Mouse (Mus musculus) forebrain, embryonic 10.5 days (tissue): Measurements from ENCODE around the gene Mlst8. TPM values are rescaled to one million over a fixed set of nuclear protein-coding genes. Genes with fewer than 3 reads are reported as not detected.
"Not testable (repeated sequence)": the region's sequence is repeated elsewhere in the genome, so short reads cannot be mapped to it uniquely, and the experiment has no call there.

ENCODE experiments used
- DNase-seq: peaks from one replicate; pipeline ENCODE4 v3.0.0-alpha.2; 2017; ENCODE audit warnings: low spot score; ENCODE audit errors: extremely low spot score
- H3K27ac ChIP-seq: fragments of 300-500 bp; sonication (generic); 2 replicates; pipeline ENCODE4 v1.5.1; 2016; ENCODE audit warnings: mild to moderate bottlenecking
- H3K27me3 ChIP-seq: fragments of 300-500 bp; sonication (generic); 2 replicates; pipeline ENCODE4 v1.6.1; 2016; ENCODE audit warnings: mild to moderate bottlenecking; ENCODE audit not compliant: poor library complexity, severe bottlenecking
- H3K36me3 ChIP-seq: fragments of 300-500 bp; sonication (generic); replicated peaks from 2 replicates; pipeline ENCODE4 v1.6.1; 2016; ENCODE audit warnings: mild to moderate bottlenecking, moderate library complexity
- H3K4me1 ChIP-seq: fragments of 300-500 bp; sonication (generic); 2 replicates; pipeline ENCODE4 v1.6.1; 2016
- H3K4me3 ChIP-seq: fragments of 300-500 bp; sonication (generic); 2 replicates; pipeline ENCODE4 v1.5.1; 2016; ENCODE audit warnings: mild to moderate bottlenecking, moderate library complexity
- H3K9me3 ChIP-seq: fragments of 300-500 bp; sonication (generic); 2 replicates; pipeline ENCODE4 v1.6.1; 2016; ENCODE audit warnings: mild to moderate bottlenecking, moderate library complexity
- WGBS: fragments of 180-500 bp; shearing (Covaris S2); methylation state at CpG from one replicate; pipeline ENCODE4 v1.1.7; 2016; 5-methylcytosine and 5-hydroxymethylcytosine counted together
- polyA plus RNA-seq: library from polyadenylated mRNA; unstranded; fragments of >200 nt; fragmentation: Nextera tagmentation; extraction: Ambion mirVana; gene quantifications from 2 replicates; pipeline ENCODE4 v1.2.1, GENCODE M21; 2016

Mlst8 gene
- polyA plus RNA-seq, 1 experiment from 2014 or later = 40.0 TPM

DNA sequence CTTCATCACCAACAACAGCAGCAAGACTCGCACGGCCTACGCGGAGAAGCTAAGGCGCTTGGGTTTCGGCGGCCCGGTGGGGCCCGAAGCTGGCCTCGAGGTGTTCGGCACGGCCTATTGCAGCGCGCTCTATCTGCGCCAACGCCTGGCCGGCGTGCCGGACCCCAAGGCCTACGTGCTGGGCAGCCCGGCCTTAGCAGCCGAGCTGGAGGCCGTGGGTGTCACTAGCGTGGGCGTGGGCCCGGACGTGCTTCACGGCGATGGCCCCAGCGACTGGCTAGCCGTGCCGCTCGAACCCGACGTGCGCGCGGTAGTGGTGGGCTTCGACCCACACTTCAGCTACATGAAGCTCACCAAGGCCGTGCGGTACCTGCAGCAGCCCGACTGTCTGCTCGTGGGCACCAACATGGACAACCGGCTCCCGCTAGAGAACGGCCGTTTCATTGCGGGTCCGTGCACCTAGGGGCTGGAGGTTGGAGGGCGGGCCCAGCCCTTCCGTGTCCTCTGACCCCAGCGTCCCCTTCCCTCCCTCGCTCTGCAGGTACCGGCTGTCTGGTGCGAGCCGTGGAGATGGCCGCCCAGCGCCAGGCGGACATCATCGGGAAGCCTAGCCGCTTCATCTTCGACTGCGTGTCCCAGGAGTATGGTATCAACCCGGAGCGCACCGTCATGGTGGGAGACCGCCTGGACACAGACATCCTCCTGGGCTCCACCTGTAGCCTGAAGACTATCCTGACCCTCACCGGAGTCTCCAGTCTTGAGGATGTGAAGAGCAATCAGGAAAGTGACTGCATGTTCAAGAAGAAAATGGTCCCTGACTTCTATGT, 8.0 kb downstream of the Mlst8 start:
- H3K36me3 ChIP-seq = peaks cover 42% of the 10 kb centered on the region
- no peaks in the 10 kb centered on the region for H3K9me3 ChIP-seq
- WGBS = under 1% methylated on average over 68 of the region's 68 CpGs
- peak overlapping the region; percentile 93 for H3K27ac ChIP-seq
- H3K4me3 ChIP-seq = peak overlapping the region; percentile 95
- DNase-seq = peak; percentile 32
- no peaks in the 10 kb centered on the region for H3K27me3 ChIP-seq
- H3K4me1 ChIP-seq = peaks cover 47% of the 10 kb centered on the region

DNA sequence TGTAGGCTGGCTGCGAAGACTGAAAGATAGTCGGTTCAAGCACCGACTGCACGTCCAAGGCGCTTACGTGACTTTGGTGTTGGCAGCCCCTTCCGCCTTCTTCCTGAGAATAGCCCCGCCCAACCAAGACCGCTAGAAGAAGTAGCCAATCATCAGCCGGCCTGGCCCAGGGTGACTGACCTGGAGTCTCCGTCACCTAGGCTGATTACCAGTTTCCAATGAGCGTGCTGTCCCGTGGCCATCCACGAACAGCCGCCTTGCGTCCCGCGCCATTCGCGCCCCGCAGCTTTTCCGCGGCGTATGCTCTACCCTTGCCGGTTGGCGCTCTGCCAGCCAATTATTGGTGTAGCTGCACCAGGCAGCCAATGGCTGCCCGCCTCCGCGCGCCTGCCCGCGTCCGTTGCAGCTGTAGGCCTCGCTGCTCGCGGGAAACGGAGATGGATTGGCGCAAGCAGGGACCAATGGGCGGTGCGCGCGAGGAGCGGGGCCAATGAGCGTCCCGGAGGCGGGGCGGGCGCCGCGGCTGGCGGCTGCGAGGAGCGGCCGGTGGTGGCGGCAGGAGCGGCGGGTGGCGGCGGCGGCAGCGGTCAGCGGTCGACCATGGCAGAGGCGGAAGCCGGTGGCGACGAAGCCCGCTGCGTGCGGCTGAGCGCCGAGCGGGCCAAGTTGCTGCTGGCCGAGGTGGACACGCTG, 8.8 kb downstream of the Mlst8 start, which contains the start of the genes E4f1 and Pgp:
E4f1 (minus strand) TSS at position 404 of the 693 bp plus-strand sequence.
Pgp (plus strand) TSS at position 483 of the 693 bp plus-strand sequence.
- under 1% methylated on average over 75 of the region's 75 CpGs for WGBS
- Histone ChIP-seq H3K9me3 (no peaks in the 10 kb centered on the region), H3K4me3 (peak within 1 kb of the TSS; percentile 95), H3K27ac (peak within 1 kb of the TSS; percentile 93), H3K27me3 (no peaks in the 10 kb centered on the region), H3K36me3 (peaks cover 34% of the 10 kb centered on the region), H3K4me1 (peaks cover 47% of the 10 kb centered on the region)
- DNase-seq = peak; percentile 98

DNA sequence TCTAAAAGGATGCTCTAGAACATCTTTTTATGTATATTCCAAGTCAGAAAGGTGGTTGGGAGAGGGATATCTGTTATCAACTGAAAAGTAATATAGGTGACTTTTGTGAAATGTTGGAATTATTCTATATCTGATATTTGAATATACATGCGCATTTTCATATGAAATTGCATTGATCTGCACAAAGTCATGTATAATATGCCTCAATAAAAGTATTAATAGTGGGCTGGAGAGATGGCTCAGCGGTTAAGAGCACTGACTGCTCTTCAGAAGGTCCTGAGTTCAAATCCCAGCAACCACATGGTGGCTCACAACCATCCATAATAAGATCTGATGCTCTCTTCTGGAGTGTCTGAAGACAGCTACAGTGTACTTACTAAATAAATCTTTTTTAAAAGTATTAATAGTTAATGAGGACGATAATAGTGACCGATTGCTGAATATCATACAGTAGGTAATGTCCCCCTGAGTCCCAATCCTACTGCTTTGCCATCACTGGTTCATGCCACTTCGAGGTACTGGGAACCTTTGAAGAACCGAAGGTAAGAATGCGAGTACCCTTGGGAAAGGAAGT, 9.5 kb downstream of the Mlst8 start:
- no peak for DNase-seq
- 16% methylated on average over 7 of the region's 7 CpGs for WGBS
- peak overlapping the region; percentile 93 for H3K27ac ChIP-seq
- peaks cover 41% of the 10 kb centered on the region for H3K4me1 ChIP-seq
- H3K9me3 ChIP-seq = no peaks in the 10 kb centered on the region
- no peaks in the 10 kb centered on the region for H3K27me3 ChIP-seq
- peak overlapping the region; percentile 95 for H3K4me3 ChIP-seq
- peaks cover 27% of the 10 kb centered on the region for H3K36me3 ChIP-seq

DNA sequence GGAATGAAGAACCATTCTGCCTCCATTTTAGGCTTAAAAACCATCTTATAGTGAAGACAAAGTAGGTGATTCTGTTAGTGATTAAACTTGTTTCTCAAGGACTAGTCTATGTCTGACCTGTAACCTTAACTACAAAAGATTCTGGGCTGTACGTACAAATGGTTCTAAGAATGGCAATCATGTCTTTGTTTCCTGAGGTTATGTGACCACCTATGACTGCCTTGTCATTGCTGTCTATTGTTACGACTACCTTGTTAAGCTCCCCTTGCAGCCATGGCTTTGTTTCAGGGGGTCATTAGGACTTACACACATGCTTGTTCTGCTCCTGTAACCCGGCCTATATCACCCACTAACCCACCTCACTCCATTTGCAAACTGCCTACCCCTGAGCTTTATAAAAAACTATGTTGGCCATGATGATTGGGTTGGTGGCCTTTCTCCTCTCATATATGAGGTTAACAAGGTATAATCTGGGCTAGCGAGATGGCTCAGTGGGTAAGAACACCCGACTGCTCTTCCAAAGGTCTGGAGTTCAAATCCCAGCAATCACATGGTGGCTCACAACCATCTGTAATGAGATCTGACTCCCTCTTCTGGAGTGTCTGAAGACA, 10.1 kb downstream of the Mlst8 start:
- Histone ChIP-seq H3K4me1 (peaks cover 34% of the 10 kb centered on the region), H3K27me3 (no peaks in the 10 kb centered on the region), H3K9me3 (no peaks in the 10 kb centered on the region), H3K36me3 (peaks cover 21% of the 10 kb centered on the region), H3K4me3 (no peak overlapping the region), H3K27ac (no peak overlapping the region)
- DNase-seq = no peak
- 88% methylated on average over 5 of the region's 5 CpGs for WGBS

DNA sequence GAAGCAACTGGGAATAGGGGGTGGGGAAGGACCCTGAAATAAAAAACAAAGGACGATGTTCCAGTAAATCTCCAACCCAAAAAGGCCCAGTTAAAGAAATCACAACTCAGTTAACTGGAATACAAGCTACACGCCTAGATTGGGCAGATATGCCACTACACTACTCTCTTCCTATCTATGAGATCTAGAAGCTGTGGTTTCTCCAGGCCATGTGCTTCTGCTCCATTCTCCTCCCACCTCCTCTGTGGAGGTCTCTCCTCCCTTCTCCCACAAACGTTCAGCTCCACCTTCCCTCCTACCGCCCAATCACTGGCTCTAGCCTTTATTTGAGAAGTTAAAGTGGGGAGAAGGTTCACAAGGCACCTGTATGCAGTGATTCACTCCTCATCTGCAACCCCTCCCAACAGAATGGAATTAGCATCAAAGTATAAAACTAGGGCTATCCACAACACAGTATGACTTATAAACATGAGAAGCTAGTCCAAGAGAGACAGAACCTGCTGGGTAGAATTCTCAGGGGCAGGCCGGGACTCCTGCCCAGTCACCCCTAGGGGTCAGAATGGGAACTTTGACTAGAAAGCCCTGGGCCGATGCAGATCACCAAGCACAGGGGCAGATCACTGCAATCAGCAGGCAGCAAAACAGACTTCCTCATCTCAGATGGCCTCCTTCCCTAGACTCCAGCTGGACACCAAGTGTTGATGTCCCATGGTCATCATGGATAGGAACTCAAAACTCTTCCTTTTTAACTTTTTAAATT, 15.3 kb downstream of the Mlst8 start:
- no peaks in the 10 kb centered on the region for H3K9me3 ChIP-seq
- no peak overlapping the region for H3K27ac ChIP-seq
- no peaks in the 10 kb centered on the region for H3K36me3 ChIP-seq
- H3K27me3 ChIP-seq = no peaks in the 10 kb centered on the region
- no peak overlapping the region for H3K4me3 ChIP-seq
- DNase-seq = no peak
- 64% methylated on average over 6 of the region's 6 CpGs for WGBS
- no peaks in the 10 kb centered on the region for H3K4me1 ChIP-seq

DNA sequence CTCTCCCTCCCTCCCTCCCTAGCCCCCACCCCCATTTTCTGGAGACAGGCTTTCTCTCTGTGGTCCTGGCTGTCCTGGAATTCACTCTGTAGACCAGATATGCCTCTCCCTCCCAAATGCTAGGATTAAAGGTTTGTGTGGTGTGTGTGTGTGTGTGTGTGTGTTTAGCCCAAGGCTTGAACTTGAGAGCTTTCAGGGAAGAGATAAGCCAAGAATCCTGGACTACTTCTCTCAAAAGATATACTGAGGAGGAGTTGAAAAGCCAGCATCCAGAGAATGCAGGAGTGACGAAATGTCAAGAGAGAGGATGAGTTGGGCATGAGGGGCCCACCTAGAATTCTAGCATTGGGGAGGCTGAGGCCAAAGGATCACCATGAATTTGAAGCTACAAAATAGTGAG, 15.9 kb downstream of the Mlst8 start:
- 86% methylated on average over 1 of the region's 1 CpGs for WGBS

DNA sequence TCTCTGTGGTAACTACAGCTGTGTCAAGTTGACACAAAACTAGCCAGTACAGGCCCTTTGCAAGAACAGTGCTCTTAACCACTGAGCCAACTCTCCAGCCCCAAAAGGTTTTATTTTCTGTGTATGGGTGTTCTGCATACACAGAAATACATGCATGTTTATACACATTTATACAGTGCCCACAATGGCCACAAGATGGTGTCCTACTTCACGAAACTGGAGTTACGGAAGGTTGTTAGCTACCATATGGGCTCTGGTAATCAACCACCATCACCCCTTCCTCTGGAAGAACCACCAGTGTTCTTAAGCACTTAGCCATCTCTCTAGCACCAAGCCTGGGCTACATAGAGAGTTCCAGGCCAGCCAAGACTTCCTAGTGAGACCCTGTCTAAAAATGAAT, 17.3 kb downstream of the Mlst8 start:
- H3K36me3 ChIP-seq = no peaks in the 10 kb centered on the region
- no peaks in the 10 kb centered on the region for H3K4me1 ChIP-seq
- H3K27me3 ChIP-seq = no peaks in the 10 kb centered on the region
- no peak overlapping the region for H3K4me3 ChIP-seq
- no peak for DNase-seq
- H3K27ac ChIP-seq = no peak overlapping the region
- H3K9me3 ChIP-seq = no peaks in the 10 kb centered on the region
- WGBS = 76% methylated on average over 2 of the region's 2 CpGs

More for the DNA sequence above, 15.9 kb downstream of the Mlst8 start:
- no peak overlapping the region for H3K4me3 ChIP-seq
- no peak overlapping the region for H3K27ac ChIP-seq
- H3K4me1 ChIP-seq = no peaks in the 10 kb centered on the region
- DNase-seq = no peak
- no peaks in the 10 kb centered on the region for H3K9me3 ChIP-seq
- no peaks in the 10 kb centered on the region for H3K27me3 ChIP-seq
- H3K36me3 ChIP-seq = no peaks in the 10 kb centered on the region

DNA sequence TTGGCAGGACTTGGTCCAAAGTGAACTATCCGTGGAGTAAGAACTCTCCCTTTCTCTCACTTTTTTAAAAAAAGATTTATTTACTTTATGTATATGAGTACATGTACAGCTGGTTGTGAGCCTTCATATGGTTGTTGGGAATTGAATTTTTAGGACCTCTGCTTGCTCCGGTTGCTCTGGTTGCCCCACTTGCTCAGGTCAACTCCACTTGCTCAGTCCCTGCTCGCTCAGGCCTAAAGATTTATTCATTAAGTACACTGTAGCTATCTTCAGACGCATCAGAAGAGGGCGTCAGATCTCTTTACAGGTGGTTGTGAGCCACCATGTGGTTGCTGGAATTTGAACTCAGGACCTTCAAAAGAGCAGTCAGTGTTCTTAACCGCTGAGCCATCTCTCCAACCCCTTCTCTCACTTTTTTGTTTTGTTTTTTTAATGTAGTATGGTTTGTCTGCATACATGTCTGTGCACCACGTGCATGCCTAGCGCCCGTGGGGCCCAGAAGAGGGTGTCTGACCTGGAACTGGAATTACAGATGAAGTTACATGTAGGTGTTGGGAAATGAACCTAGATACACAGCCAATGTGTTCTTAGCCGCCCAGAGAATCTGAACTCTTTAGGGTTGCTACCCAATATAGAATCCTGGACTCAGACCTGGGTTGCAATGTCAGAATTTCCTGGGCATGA, 23.2 kb downstream of the Mlst8 start:
- not testable (repeated sequence) for H3K9me3 ChIP-seq, DNase-seq, H3K27me3 ChIP-seq
- WGBS = 51% methylated on average over 10 of the region's 10 CpGs
- Histone ChIP-seq H3K4me1 (peaks cover 22% of the 10 kb centered on the region), H3K36me3 (peaks cover 11% of the 10 kb centered on the region), H3K4me3 (peak overlapping the region; percentile 78), H3K27ac (peak overlapping the region; percentile 95)

DNA sequence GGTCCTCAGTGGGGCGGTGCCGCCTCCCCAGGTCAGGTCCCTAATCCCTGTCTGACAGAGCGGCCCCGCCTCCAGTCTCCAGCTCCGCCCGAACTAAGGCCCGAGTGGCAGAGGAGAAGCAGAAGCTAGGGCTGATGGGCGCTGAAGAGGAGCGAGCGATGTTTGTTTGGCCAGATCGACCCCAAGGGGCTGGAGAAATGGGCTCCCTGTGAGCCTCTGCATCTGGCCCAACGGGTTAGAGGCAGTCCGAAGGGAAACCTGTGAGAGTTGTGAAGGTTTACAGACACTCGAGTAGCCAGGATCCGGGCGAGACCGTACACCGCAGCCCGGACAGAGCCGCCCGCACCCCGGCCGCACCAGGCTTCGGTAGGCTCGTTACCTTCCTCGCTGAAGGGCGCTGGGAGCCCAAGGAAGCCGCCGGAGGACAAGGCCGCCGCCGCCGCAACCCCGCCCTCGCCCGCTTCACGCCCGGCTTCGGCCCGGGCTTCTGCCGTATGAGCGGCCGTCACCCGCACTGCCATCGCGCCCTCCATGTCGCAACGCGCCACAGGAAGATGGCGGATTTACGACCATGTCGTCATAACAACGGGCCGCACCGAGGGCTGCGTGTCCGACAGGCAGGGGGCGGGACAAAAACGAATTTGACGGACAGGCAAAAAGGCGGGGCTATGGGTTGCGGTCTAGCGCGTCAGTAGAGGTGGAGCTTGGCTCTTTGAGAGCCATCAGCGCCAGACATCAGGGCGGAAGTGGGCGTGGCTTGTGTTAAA, 23.9 kb downstream of the Mlst8 start:
- Histone ChIP-seq H3K4me1 (peaks cover 22% of the 10 kb centered on the region), H3K36me3 (peaks cover 19% of the 10 kb centered on the region), H3K4me3 (peak overlapping the region; percentile 78), H3K27me3 (no peaks in the 10 kb centered on the region), H3K9me3 (no peaks in the 10 kb centered on the region), H3K27ac (peak overlapping the region; percentile 95)
- DNase-seq = peak; percentile 100
- WGBS = 0% methylated on average over 67 of the region's 67 CpGs

DNA sequence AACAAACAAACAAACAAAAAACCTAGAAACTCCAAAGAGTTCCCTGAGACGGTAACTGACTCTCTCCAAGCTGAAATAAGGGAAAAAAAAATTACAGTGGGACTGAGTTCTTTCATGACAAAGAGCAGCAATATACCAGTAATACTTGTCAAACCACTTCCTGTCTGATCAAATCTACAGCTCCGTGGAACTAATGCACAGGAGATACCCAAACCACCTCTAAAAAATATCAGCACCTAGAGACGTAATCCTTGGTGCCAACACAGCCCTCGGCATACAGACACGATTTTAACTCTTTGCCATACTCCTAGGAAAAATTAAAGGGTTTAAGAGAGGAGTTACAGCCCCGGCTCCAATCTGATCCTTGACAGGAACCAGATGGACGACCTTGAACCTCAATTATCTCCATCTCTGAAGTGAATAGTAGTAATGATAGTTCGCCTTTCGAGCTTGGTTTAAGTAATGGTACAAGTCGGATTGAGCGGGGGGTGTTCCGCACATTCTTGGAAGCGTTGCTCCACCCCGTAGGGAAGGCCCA, 24.6 kb downstream of the Mlst8 start:
- Histone ChIP-seq H3K4me1 (peaks cover 22% of the 10 kb centered on the region), H3K27me3 (no peaks in the 10 kb centered on the region), H3K36me3 (peaks cover 25% of the 10 kb centered on the region), H3K9me3 (no peaks in the 10 kb centered on the region), H3K27ac (peak overlapping the region; percentile 95), H3K4me3 (peak overlapping the region; percentile 78)
- 14% methylated on average over 14 of the region's 14 CpGs for WGBS
- no peak for DNase-seq

DNA sequence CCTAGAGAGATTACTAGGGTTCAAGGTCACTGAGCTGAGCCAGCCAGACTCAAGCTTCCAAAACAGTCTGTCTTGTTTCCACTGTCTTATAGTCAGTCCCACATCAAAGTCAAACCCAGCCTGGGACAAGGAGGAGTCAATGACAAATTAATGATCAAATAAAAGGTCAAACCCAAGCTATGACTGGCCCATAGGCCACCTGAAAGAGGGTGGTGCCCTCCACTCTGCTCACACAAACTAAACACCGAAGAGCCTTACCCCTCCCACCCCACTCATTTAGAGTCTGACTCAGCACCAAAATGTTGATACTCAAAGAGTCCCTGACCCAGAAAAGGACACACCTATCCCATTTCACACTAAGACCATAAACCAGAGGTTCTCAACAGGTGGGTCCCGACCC, 25.5 kb downstream of the Mlst8 start:
- Histone ChIP-seq H3K27me3 (no peaks in the 10 kb centered on the region), H3K36me3 (peaks cover 34% of the 10 kb centered on the region), H3K9me3 (no peaks in the 10 kb centered on the region), H3K27ac (no peak overlapping the region), H3K4me1 (peaks cover 22% of the 10 kb centered on the region), H3K4me3 (no peak overlapping the region)
- DNase-seq = no peak
- WGBS = 88% methylated on average over 2 of the region's 2 CpGs
